Mouse (Mus musculus) hindbrain, embryonic 15.5 days (tissue): ENCODE results near the gene Psmd9. TPM values are rescaled to one million over a fixed set of nuclear protein-coding genes. Genes with fewer than 3 reads are reported as not detected.

Experiments used
- ATAC-seq: fragments of 200-750 bp; cut with Nextera tagmentation; 2 replicates; pipeline ENCODE4 v1.8.0; 2017; ENCODE audit warnings: low read depth, moderate number of reproducible peaks, moderate TSS enrichment; ENCODE audit not compliant: low FRiP score
- H3K27ac ChIP-seq: fragments of 300-500 bp; sonication (generic); replicated peaks from 2 replicates; pipeline ENCODE4 v1.5.1; 2015; ENCODE audit warnings: mild to moderate bottlenecking, inconsistent platforms
- H3K27me3 ChIP-seq: fragments of 300-500 bp; sonication (generic); 2 replicates; pipeline ENCODE4 v1.6.1; 2015; ENCODE audit warnings: control low read depth, inconsistent platforms
- H3K36me3 ChIP-seq: fragments of 300-500 bp; sonication (generic); 2 replicates; pipeline ENCODE4 v1.6.1; 2015; ENCODE audit warnings: control low read depth, inconsistent platforms
- H3K4me1 ChIP-seq: fragments of 300-500 bp; sonication (generic); replicated peaks from 2 replicates; pipeline ENCODE4 v1.6.1; 2015; ENCODE audit warnings: control low read depth, inconsistent platforms
- H3K4me2 ChIP-seq: fragments of 300-500 bp; sonication (generic); 2 replicates; pipeline ENCODE4 v1.6.1; 2015; ENCODE audit warnings: moderate library complexity, mild to moderate bottlenecking, inconsistent platforms
- H3K4me3 ChIP-seq: fragments of 300-500 bp; sonication (generic); 2 replicates; pipeline ENCODE4 v1.5.1; 2015; ENCODE audit warnings: mild to moderate bottlenecking, inconsistent platforms
- H3K9ac ChIP-seq: fragments of 300-500 bp; sonication (generic); 2 replicates; pipeline ENCODE4 v1.6.1; 2015; ENCODE audit warnings: inconsistent platforms
- H3K9me3 ChIP-seq: fragments of 300-500 bp; sonication (generic); 2 replicates; pipeline ENCODE4 v1.6.1; 2016; ENCODE audit warnings: control low read depth, inconsistent platforms
- WGBS: fragments of 180-500 bp; shearing (Covaris S2); methylation state at CpG from one replicate; pipeline ENCODE4 v1.1.7; 2015; 5-methylcytosine and 5-hydroxymethylcytosine counted together
- polyA plus RNA-seq: library from polyadenylated mRNA; unstranded; fragments of >200 nt; fragmentation: Nextera tagmentation; extraction: Ambion mirVana; gene quantifications from 2 replicates; pipeline ENCODE4 v1.2.1, GENCODE M21; 2015

Psmd9 gene
- polyA plus RNA-seq, result 75.3 and 75.7 TPM in 2 replicates

GRCm38 (mm10) chr5:123169284-123169683 lies at the start of gene Psmd9:
Psmd9 (plus strand) TSS chr5:123169413.
- WGBS, result 86% methylated on average over 5 of the region's 5 CpGs
- Histone ChIP-seq H3K4me1 (peaks cover 14% of the 10 kb centered on the region), H3K27ac (no peak within 1 kb of the TSS), H3K27me3 (no peaks in the 10 kb centered on the region), H3K4me2 (no peak within 1 kb of the TSS), H3K9me3 (no peaks in the 10 kb centered on the region), H3K9ac (no peak within 1 kb of the TSS), H3K4me3 (no peak within 1 kb of the TSS), H3K36me3 (peaks cover 20% of the 10 kb centered on the region)
- no peak for ATAC-seq

GRCm38 (mm10) chr5:123120624-123121215 lies 48.5 kb upstream of the Psmd9 start:
- no peak for ATAC-seq
- no peak overlapping the region for H3K4me3 ChIP-seq
- H3K9ac ChIP-seq, result no peak overlapping the region

GRCm38 (mm10) chr5:123122181-123122580 lies 47.0 kb upstream of the Psmd9 start:
- no peak overlapping the region for H3K4me3 ChIP-seq
- no peak overlapping the region for H3K9ac ChIP-seq
- 95% methylated on average over 4 of the region's 4 CpGs for WGBS
- H3K4me2 ChIP-seq, result no peak overlapping the region
- H3K4me1 ChIP-seq, result no peaks in the 10 kb centered on the region
- H3K27me3 ChIP-seq, result no peaks in the 10 kb centered on the region
- H3K36me3 ChIP-seq, result no peaks in the 10 kb centered on the region
- H3K9me3 ChIP-seq, result no peaks in the 10 kb centered on the region
- H3K27ac ChIP-seq, result no peak overlapping the region
- ATAC-seq, result no peak

More at GRCm38 (mm10) chr5:123120624-123121215, 48.5 kb upstream of the Psmd9 start:
- Histone ChIP-seq H3K4me2 (no peak overlapping the region), H3K27me3 (no peaks in the 10 kb centered on the region), H3K4me1 (no peaks in the 10 kb centered on the region), H3K9me3 (no peaks in the 10 kb centered on the region), H3K36me3 (no peaks in the 10 kb centered on the region), H3K27ac (no peak overlapping the region)
- 42% methylated on average over 7 of the region's 7 CpGs for WGBS

- ATAC-seq, result no peak
- Histone ChIP-seq H3K27me3 (no peaks in the 10 kb centered on the region), H3K36me3 (no peaks in the 10 kb centered on the region; the same call in 1 of the 2 replicates), H3K9ac (no peak overlapping the region), H3K4me2 (no peak overlapping the region), H3K4me3 (no peak overlapping the region), H3K27ac (no peak overlapping the region), H3K4me1 (no peaks in the 10 kb centered on the region; the same call in 1 of the 2 replicates), H3K9me3 (no peaks in the 10 kb centered on the region)
- WGBS, result 89% methylated on average over 6 of the region's 6 CpGs
These were observed 44.1 kb upstream of the Psmd9 start for GRCm38 (mm10) chr5:123125105-123125504.

- Histone ChIP-seq H3K27ac (no peak overlapping the region), H3K9me3 (no peaks in the 10 kb centered on the region), H3K9ac (no peak overlapping the region), H3K4me3 (no peak overlapping the region), H3K36me3 (no peaks in the 10 kb centered on the region; the same call in 1 of the 2 replicates), H3K4me2 (no peak overlapping the region), H3K27me3 (no peaks in the 10 kb centered on the region), H3K4me1 (no peaks in the 10 kb centered on the region; the same call in 1 of the 2 replicates)
- no peak for ATAC-seq
- 85% methylated on average over 18 of the region's 18 CpGs for WGBS
These were observed 43.4 kb upstream of the Psmd9 start for GRCm38 (mm10) chr5:123125638-123126406.

- 75% methylated on average over 6 of the region's 6 CpGs for WGBS
- no peak for ATAC-seq
These were observed 42.2 kb upstream of the Psmd9 start for GRCm38 (mm10) chr5:123127031-123127430.

GRCm38 (mm10) chr5:123128426-123129169 lies 40.6 kb upstream of the Psmd9 start:
- Histone ChIP-seq H3K9me3 (no peaks in the 10 kb centered on the region), H3K9ac (no peak overlapping the region), H3K27ac (no peak overlapping the region), H3K4me3 (no peak overlapping the region), H3K4me2 (no peak overlapping the region), H3K27me3 (no peaks in the 10 kb centered on the region), H3K4me1 (peaks cover 23% of the 10 kb centered on the region), H3K36me3 (no peaks in the 10 kb centered on the region; the same call in 1 of the 2 replicates)
- no peak for ATAC-seq
- 56% methylated on average over 10 of the region's 10 CpGs for WGBS

More at GRCm38 (mm10) chr5:123127031-123127430, 42.2 kb upstream of the Psmd9 start:
- no peaks in the 10 kb centered on the region for H3K9me3 ChIP-seq
- H3K36me3 ChIP-seq, result no peaks in the 10 kb centered on the region; the same call in 1 of the 2 replicates
- H3K4me2 ChIP-seq, result no peak overlapping the region
- H3K27me3 ChIP-seq, result no peaks in the 10 kb centered on the region
- H3K27ac ChIP-seq, result no peak overlapping the region
- peaks cover 8% of the 10 kb centered on the region for H3K4me1 ChIP-seq
- no peak overlapping the region for H3K4me3 ChIP-seq
- no peak overlapping the region for H3K9ac ChIP-seq

GRCm38 (mm10) chr5:123129170-123129757 lies 39.9 kb upstream of the Psmd9 start:
- H3K4me3 ChIP-seq, result no peak overlapping the region
- no peaks in the 10 kb centered on the region for H3K9me3 ChIP-seq
- no peak overlapping the region for H3K4me2 ChIP-seq
- ATAC-seq, result no peak
- H3K27ac ChIP-seq, result no peak overlapping the region
- H3K4me1 ChIP-seq, result peaks cover 29% of the 10 kb centered on the region
- H3K36me3 ChIP-seq, result no peaks in the 10 kb centered on the region; the same call in 1 of the 2 replicates
- no peaks in the 10 kb centered on the region for H3K27me3 ChIP-seq
- no peak overlapping the region for H3K9ac ChIP-seq
- 86% methylated on average over 10 of the region's 10 CpGs for WGBS

- no peaks in the 10 kb centered on the region; the same call in 1 of the 2 replicates for H3K36me3 ChIP-seq
- ATAC-seq, result no peak
- no peaks in the 10 kb centered on the region for H3K27me3 ChIP-seq
- no peaks in the 10 kb centered on the region for H3K9me3 ChIP-seq
- H3K9ac ChIP-seq, result no peak overlapping the region
- no peak overlapping the region for H3K4me2 ChIP-seq
- no peak overlapping the region for H3K4me3 ChIP-seq
- H3K4me1 ChIP-seq, result peaks cover 39% of the 10 kb centered on the region
- WGBS, result 86% methylated on average over 9 of the region's 9 CpGs
- H3K27ac ChIP-seq, result no peak overlapping the region
These were observed 39.0 kb upstream of the Psmd9 start for GRCm38 (mm10) chr5:123130030-123130813.

- Histone ChIP-seq H3K9me3 (no peaks in the 10 kb centered on the region), H3K27me3 (no peaks in the 10 kb centered on the region), H3K4me3 (no peak overlapping the region), H3K4me1 (peaks cover 44% of the 10 kb centered on the region), H3K4me2 (no peak overlapping the region), H3K9ac (no peak overlapping the region), H3K27ac (no peak overlapping the region), H3K36me3 (no peaks in the 10 kb centered on the region; the same call in 1 of the 2 replicates)
- ATAC-seq, result no peak
- 89% methylated on average over 5 of the region's 5 CpGs for WGBS
These were observed 38.4 kb upstream of the Psmd9 start for GRCm38 (mm10) chr5:123130814-123131148.
